Mouse (Mus musculus) retina, postnatal 1 day (tissue): Measurements from ENCODE around the gene Mzt1.

Source experiments
- DNase-seq: peaks from one replicate; pipeline ENCODE4 v3.0.0-alpha.2; 2012

Gene Mzt1

GRCm38 (mm10) chr14:99010920-99011313 is 35.0 kb downstream of the Mzt1 start:
- DNase-seq = no peak

- DNase-seq = no peak
These were observed 35.6 kb downstream of the Mzt1 start for GRCm38 (mm10) chr14:99010224-99010919.

- DNase-seq = no peak
These were observed 51.7 kb downstream of the Mzt1 start, which contains the start of gene Rpl36a-ps1 for GRCm38 (mm10) chr14:98994218-98994617. Rpl36a-ps1 (minus strand) TSS chr14:98994318.

- no peak for DNase-seq
These were observed 53.5 kb downstream of the Mzt1 start for GRCm38 (mm10) chr14:98992482-98992881.

DNA sequence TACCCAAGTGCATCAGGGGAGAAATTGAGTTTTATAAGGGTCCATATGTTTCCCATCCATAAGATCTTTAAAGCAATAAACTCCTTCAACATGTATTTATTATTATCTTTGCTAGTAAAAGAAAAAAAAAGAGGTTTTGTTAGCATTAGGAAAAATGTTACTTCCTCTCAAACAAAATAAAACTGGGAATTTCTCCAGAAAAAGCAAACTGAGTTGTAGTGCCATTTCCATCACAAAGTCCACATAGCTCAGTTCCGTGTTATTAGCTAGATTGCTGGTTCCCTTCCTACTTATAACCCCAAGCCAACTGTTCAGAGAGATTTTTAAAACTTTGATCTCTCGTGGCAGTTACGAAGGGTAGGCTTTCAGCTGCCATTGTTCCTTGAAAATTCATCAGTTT is 55.3 kb downstream of the Mzt1 start:
- DNase-seq = no peak

- DNase-seq = no peak
These were observed 56.1 kb downstream of the Mzt1 start for GRCm38 (mm10) chr14:98989818-98990217.
